15 mouse cellular contexts compared by ENCODE assay signal in the genomic region with DNA sequence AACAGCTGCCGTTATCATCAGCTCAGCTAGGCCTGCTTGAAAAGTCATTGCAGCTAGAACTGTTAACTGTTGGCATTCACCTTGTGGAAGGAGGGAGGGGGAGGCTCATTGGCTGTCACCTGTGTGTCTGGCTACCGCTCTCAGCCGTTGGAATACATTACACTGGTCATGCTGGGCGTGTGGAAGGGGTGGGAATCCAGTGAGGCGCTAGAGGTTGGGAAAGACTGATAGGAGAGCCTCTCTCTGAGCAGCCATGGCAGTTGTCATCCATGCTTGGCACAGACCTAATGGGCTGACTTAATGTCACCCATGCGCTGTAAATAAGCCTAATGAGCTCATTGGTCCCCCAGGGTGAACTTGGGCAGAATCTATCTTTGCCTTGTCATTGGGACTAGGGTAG.
DNase-seq lines count a peak whose midpoint lies in the region; ATAC-seq lines count a peak whose summit lies in the region.
"Had no signal": no experiment of that assay in that cellular context is flagged by ENCODE, and none has a peak within 500 bp of the region (broad histone marks: within the 10 kb centered on the region; RNA-seq: fewer than 3 reads in every experiment).

No protein-coding gene starts in this region.

- no peak overlapping the region for H3K27ac ChIP-seq in forebrain, embryonic 13.5 days
- H3K27ac ChIP-seq in forebrain, embryonic 16.5 days (ENCODE audit: low read length), result no peak overlapping the region
- H3K27ac ChIP-seq in heart, embryonic 10.5 days, result no peak overlapping the region
- no peak overlapping the region for H3K27ac ChIP-seq in heart, embryonic 12.5 days (ENCODE audit: poor library complexity, severe bottlenecking)
- H3K27ac ChIP-seq: kidney, embryonic 15.5 days; midbrain, embryonic 10.5 days had no signal

- H3K4me3 ChIP-seq in forebrain, embryonic 13.5 days, result no peak overlapping the region
- H3K4me3 ChIP-seq in forebrain, embryonic 16.5 days (replicated peaks; ENCODE audit: low read length), result no peak overlapping the region
- H3K4me3 ChIP-seq in heart, embryonic 10.5 days, result no peak overlapping the region
- no peak overlapping the region for H3K4me3 ChIP-seq in heart, embryonic 12.5 days
- H3K4me3 ChIP-seq: kidney, embryonic 15.5 days; midbrain, embryonic 10.5 days had no signal

- DNase-seq in heart, embryonic 10.5 days (ENCODE audit: low spot score), result peak; percentile 46
- DNase-seq in testis, postnatal 10 days (ENCODE audit: low spot score), result peak; percentile 32
- DNase-seq in testis, postnatal 14 days (ENCODE audit: low spot score), result no peak
- DNase-seq in kidney, postnatal 14 days, result no peak
- no peak for DNase-seq in MN1 (ENCODE audit: low spot score)
- DNase-seq: B cell, adult 2 months; cerebellum, adult 11-12 months; lung, adult 18-20 months; lung, postnatal 36 days; right cerebral cortex, postnatal 14 days had no signal

- no peaks in the 10 kb centered on the region for H3K9me3 ChIP-seq in forebrain, embryonic 13.5 days (replicated peaks)
- H3K9me3 ChIP-seq in forebrain, embryonic 16.5 days (ENCODE audit: control insufficient read depth, low read length), result no peaks in the 10 kb centered on the region
- H3K9me3 ChIP-seq in heart, embryonic 10.5 days, result no peaks in the 10 kb centered on the region
- H3K9me3 ChIP-seq in heart, embryonic 12.5 days (replicated peaks), result no peaks in the 10 kb centered on the region
- H3K9me3 ChIP-seq: kidney, embryonic 15.5 days; midbrain, embryonic 10.5 days had no signal

- peak; percentile 17; the same call in 1 of the 2 replicates for ATAC-seq in forebrain, embryonic 13.5 days
- no peak for ATAC-seq in forebrain, embryonic 16.5 days
- ATAC-seq in heart, embryonic 12.5 days (ENCODE audit: insufficient number of reproducible peaks, low FRiP score), result no peak

- no peak overlapping the region for H3K4me2 ChIP-seq in forebrain, embryonic 13.5 days
- no peak overlapping the region for H3K4me2 ChIP-seq in forebrain, embryonic 16.5 days (ENCODE audit: low read length)
- no peak overlapping the region for H3K4me2 ChIP-seq in heart, embryonic 12.5 days
- H3K4me2 ChIP-seq: kidney, embryonic 15.5 days had no signal

- H3K9ac ChIP-seq in forebrain, embryonic 13.5 days, result no peak overlapping the region
- no peak overlapping the region for H3K9ac ChIP-seq in forebrain, embryonic 16.5 days (replicated peaks; ENCODE audit: low read depth, low read length)
- no peak overlapping the region for H3K9ac ChIP-seq in heart, embryonic 12.5 days
- H3K9ac ChIP-seq: kidney, embryonic 15.5 days had no signal

- H3K36me3 ChIP-seq in forebrain, embryonic 13.5 days (ENCODE audit: poor library complexity, severe bottlenecking), result no peaks in the 10 kb centered on the region
- H3K36me3 ChIP-seq in forebrain, embryonic 16.5 days (ENCODE audit: control insufficient read depth, insufficient read depth), result no peaks in the 10 kb centered on the region
- no peaks in the 10 kb centered on the region for H3K36me3 ChIP-seq in heart, embryonic 10.5 days
- no peaks in the 10 kb centered on the region for H3K36me3 ChIP-seq in heart, embryonic 12.5 days
- H3K36me3 ChIP-seq: kidney, embryonic 15.5 days; midbrain, embryonic 10.5 days had no signal

- 76% methylated on average over 6 of the region's 6 CpGs for WGBS in forebrain, embryonic 13.5 days
- 59% methylated on average over 6 of the region's 6 CpGs for WGBS in forebrain, embryonic 16.5 days
- 65% methylated on average over 6 of the region's 6 CpGs for WGBS in heart, embryonic 10.5 days
- WGBS in heart, embryonic 12.5 days, result 66% methylated on average over 6 of the region's 6 CpGs

- H3K27me3 ChIP-seq in forebrain, embryonic 13.5 days, result no peaks in the 10 kb centered on the region
- no peaks in the 10 kb centered on the region for H3K27me3 ChIP-seq in forebrain, embryonic 16.5 days (replicated peaks; ENCODE audit: control insufficient read depth, insufficient read depth, low read length)
- H3K27me3 ChIP-seq in heart, embryonic 10.5 days (ENCODE audit: insufficient read depth, poor library complexity, severe bottlenecking), result peaks cover 10% of the 10 kb centered on the region; the same call in 1 of the 2 replicates
- H3K27me3 ChIP-seq in heart, embryonic 12.5 days (replicated peaks), result no peaks in the 10 kb centered on the region
- H3K27me3 ChIP-seq: kidney, embryonic 15.5 days had no signal

- H3K4me1 ChIP-seq in forebrain, embryonic 13.5 days, result peaks cover 37% of the 10 kb centered on the region
- H3K4me1 ChIP-seq in forebrain, embryonic 16.5 days (replicated peaks; ENCODE audit: control insufficient read depth, insufficient read depth, low read length), result peaks cover 31% of the 10 kb centered on the region
- H3K4me1 ChIP-seq in heart, embryonic 10.5 days, result peaks cover 26% of the 10 kb centered on the region
- peaks cover 10% of the 10 kb centered on the region; the same call in 1 of the 2 replicates for H3K4me1 ChIP-seq in heart, embryonic 12.5 days (replicated peaks)

Comparison
In these comparisons a context has a peak if more than half of its experiments do, and no peak if none do; other contexts are left out.
1. DNase-seq: peak in heart, embryonic 10.5 days (single experiment) and testis, postnatal 10 days (single experiment); none in testis, postnatal 14 days (single experiment), kidney, postnatal 14 days (single experiment) and MN1 (single experiment).